Mouse (Mus musculus): ENCODE results near the gene BC025920.

DNA sequence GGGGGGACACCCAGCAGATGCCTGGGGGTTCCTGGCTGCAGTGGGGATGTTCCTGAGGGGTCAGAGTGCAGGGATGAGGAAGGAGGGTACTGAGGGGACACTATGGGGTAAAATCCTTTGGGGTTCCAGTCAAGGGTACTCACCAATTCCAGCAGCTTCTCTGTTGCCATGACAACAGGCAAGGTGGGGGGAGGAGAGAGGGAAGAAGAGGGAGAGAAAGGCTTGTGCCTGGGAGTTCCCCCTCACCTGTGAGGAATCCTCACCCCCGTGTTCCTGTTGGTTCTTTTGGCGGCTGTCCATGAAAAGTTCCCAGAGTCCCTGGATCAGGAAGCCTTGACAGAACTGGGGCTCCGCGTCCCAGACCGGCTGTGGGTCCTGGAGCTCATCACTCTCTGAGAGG lies 10.5 kb upstream of the BC025920 start:
- TF ChIP-seq CTCF (IDR thresholded peaks at IDR 0.05; ENCODE audit: low read depth): no peak
- TF ChIP-seq EP300 (IDR thresholded peaks at IDR 0.05; ENCODE audit: low read depth): no peak

Measured in heart, postnatal 0 days (tissue).